Mouse (Mus musculus): ENCODE data around the gene Tpbpb. TPM values are rescaled to one million over a fixed set of nuclear protein-coding genes. Genes with fewer than 3 reads are reported as not detected.
"Not testable (repeated sequence)": the region's sequence is repeated elsewhere in the genome, so short reads cannot be mapped to it uniquely, and the experiment has no call there.

The Tpbpb gene
- not detected in 2 replicates for polyA plus RNA-seq (2016; fragmentation: Nextera tagmentation; extraction: Ambion mirVana)

DNA sequence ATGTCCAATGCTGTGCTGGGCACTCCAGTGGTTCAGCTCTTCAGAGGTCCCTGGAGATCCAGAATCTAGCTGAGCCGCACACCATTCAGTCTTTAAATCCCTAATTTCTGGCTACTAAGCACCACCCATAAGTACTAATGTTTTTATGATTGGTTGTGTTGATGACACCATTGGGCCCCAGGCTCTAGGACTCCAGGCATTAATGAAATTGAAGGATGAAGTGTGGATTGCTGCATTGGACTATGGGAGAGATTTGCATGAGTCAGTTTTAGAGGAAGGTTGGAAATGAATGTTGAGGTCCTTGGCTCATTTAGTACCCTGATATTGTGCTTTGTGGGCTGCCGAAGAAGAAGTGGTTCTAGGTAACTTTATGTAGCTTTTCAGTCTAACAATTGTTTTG lies at the start of gene Tpbpb:
TSS of gene Tpbpb (minus strand) at position 101 of the 400 bp plus-strand sequence.
- WGBS, result 89% methylated on average over 2 of the region's 2 CpGs
- H3K4me1 ChIP-seq; H3K27ac ChIP-seq (replicated peaks); H3K36me3 ChIP-seq; DNase-seq (ENCODE audit: low spot score); H3K4me3 ChIP-seq; H3K27me3 ChIP-seq (ENCODE audit: low read depth, poor library complexity, severe bottlenecking): not testable (repeated sequence)
- H3K9me3 ChIP-seq (replicated peaks), result peaks cover 27% of the 10 kb centered on the region

GRCm38 (mm10) chr13:60941884-60942283 lies 37.2 kb upstream of the Tpbpb start, which contains the start of gene Tpbpa:
Gene Tpbpa, minus strand, starts transcription at chr13:60941984.
- DNase-seq (ENCODE audit: low spot score); H3K36me3 ChIP-seq; H3K4me3 ChIP-seq; H3K4me1 ChIP-seq; H3K27ac ChIP-seq (replicated peaks); H3K27me3 ChIP-seq (ENCODE audit: low read depth, poor library complexity, severe bottlenecking): not testable (repeated sequence)
- peaks cover 52% of the 10 kb centered on the region for H3K9me3 ChIP-seq (replicated peaks)
- WGBS, result 76% methylated on average over 3 of the region's 3 CpGs

DNA sequence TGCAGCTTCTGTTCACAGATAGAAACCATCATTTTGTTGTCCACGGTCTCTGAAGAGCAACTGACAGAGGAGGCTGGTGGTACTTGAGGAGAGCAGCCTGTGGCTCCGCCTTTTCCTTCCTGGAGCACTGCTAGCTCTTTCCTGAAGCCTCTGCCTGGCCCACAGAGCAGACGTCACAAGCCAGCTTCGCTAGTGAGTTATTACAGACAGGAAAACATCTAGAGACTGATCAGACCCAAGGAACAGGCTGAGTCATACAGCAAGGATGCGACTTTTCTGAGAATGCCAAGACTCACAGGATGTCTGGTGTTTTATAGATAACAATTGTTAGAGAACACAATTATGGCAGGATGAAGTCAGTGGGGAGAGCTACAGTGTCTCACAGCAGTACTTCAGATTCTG lies 31.8 kb upstream of the Tpbpb start, which contains the start of the genes Gm49391 and Ctla2a:
TSS of gene Gm49391 (minus strand) at position 72 of the 402 bp plus-strand sequence.
TSS of gene Ctla2a (minus strand) at position 126 of the 402 bp plus-strand sequence.
- WGBS, result 70% methylated on average over 5 of the region's 5 CpGs
- Histone ChIP-seq H3K4me3 (no peak within 1 kb of the TSS), H3K9me3 (replicated peaks) (peaks cover 21% of the 10 kb centered on the region), H3K36me3 (no peaks in the 10 kb centered on the region), H3K27ac (replicated peaks) (no peak within 1 kb of the TSS), H3K4me1 (no peaks in the 10 kb centered on the region), H3K27me3 (ENCODE audit: low read depth, poor library complexity, severe bottlenecking) (no peaks in the 10 kb centered on the region)
- DNase-seq (ENCODE audit: low spot score), result no peak

GRCm38 (mm10) chr13:60935490-60935889 lies 30.8 kb upstream of the Tpbpb start, which contains the start of gene Gm49393:
Gene Gm49393, minus strand, starts transcription at chr13:60935590.
- H3K27me3 ChIP-seq (ENCODE audit: low read depth, poor library complexity, severe bottlenecking); DNase-seq (ENCODE audit: low spot score); H3K4me3 ChIP-seq; H3K4me1 ChIP-seq; H3K36me3 ChIP-seq; H3K27ac ChIP-seq (replicated peaks): not testable (repeated sequence)
- H3K9me3 ChIP-seq (replicated peaks), result peaks cover 21% of the 10 kb centered on the region
- 83% methylated on average over 2 of the region's 2 CpGs for WGBS

GRCm38 (mm10) chr13:60897328-60897727 lies 7.4 kb downstream of the Tpbpb start, which contains the start of gene Ctla2b:
Gene Ctla2b, minus strand, starts transcription at chr13:60897447.
- H3K9me3 ChIP-seq (replicated peaks), result peaks cover 13% of the 10 kb centered on the region
- no peak within 1 kb of the TSS for H3K27ac ChIP-seq (replicated peaks)
- no peak for DNase-seq (ENCODE audit: low spot score)
- no peak within 1 kb of the TSS for H3K4me3 ChIP-seq
- no peaks in the 10 kb centered on the region for H3K4me1 ChIP-seq
- H3K27me3 ChIP-seq (ENCODE audit: low read depth, poor library complexity, severe bottlenecking), result no peaks in the 10 kb centered on the region
- no peaks in the 10 kb centered on the region for H3K36me3 ChIP-seq
- 81% methylated on average over 3 of the region's 3 CpGs for WGBS

GRCm38 (mm10) chr13:60896794-60897193 lies 7.9 kb downstream of the Tpbpb start, which contains the start of gene Gm49392:
Gene Gm49392, minus strand, starts transcription at chr13:60896894.
- not testable (repeated sequence) for H3K4me1 ChIP-seq; DNase-seq (ENCODE audit: low spot score); H3K27me3 ChIP-seq (ENCODE audit: low read depth, poor library complexity, severe bottlenecking); H3K4me3 ChIP-seq; H3K36me3 ChIP-seq; H3K27ac ChIP-seq (replicated peaks); H3K9me3 ChIP-seq (replicated peaks)
- 96% methylated on average over 7 of the region's 8 CpGs for WGBS

DNA sequence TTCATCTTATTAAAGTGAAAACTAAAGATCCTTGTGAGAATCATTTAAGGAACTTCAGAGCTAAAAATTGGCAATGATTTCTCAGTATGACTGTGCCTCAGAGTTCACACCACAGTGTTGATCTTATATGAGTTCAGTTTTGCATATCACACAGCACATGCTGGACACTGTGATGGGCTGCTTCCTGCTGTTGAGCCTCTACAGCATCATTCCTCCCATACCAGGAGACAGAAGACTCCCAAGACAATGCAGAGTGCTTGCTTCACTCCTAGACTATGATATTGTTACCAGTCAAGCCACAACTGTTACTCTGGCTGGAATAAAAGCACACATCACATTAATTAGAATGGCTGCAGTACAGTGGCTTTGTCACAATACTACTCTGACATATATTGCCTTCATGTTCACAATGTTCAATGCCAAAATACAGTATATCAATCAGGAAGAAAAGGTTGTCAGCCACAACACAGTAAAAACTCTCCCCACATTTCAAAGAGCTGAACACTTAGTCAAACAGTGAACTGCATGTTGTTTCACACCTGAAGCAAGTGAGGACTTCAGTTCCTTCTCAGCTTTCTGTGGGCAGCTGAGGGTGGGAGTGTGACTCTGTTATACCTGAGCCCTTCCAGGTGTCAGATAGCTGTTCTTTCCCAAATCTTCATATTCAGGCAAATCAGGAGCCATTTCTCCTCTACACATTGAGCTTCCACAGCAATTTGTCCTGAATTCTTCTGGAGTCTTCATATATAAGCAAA lies 9.1 kb downstream of the Tpbpb start:
- Histone ChIP-seq H3K4me1 (no peaks in the 10 kb centered on the region), H3K36me3 (no peaks in the 10 kb centered on the region), H3K27ac (replicated peaks) (no peak overlapping the region), H3K4me3 (no peak overlapping the region), H3K9me3 (replicated peaks) (peaks cover 9% of the 10 kb centered on the region; the same call in 1 of the 2 replicates), H3K27me3 (ENCODE audit: low read depth, poor library complexity, severe bottlenecking) (no peaks in the 10 kb centered on the region)
- no peak for DNase-seq (ENCODE audit: low spot score)

DNA sequence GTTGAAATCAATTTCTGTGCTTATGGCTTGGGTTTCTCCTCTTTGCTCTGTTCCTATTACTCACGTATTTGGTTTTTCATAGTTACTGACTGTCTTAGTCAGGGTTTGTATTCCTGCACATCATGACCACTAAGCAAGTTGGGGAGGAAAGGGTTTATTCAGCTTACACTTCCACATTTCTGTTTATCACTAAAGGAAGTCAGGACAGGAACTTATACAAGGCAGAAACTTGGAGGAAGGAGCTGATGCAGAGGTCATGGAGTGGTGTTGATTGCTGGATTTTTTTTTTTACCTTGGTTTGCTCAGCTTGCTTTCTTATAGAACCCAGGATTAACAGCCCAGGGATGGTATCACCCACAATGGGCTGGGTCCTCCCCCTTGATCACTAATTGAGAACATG lies 12.4 kb downstream of the Tpbpb start:
- no peak for DNase-seq (ENCODE audit: low spot score)
- Histone ChIP-seq H3K36me3 (no peaks in the 10 kb centered on the region), H3K4me1 (no peaks in the 10 kb centered on the region), H3K4me3 (no peak overlapping the region), H3K9me3 (replicated peaks) (peaks cover 9% of the 10 kb centered on the region; the same call in 1 of the 2 replicates), H3K27ac (replicated peaks) (no peak overlapping the region), H3K27me3 (ENCODE audit: low read depth, poor library complexity, severe bottlenecking) (no peaks in the 10 kb centered on the region)
- WGBS, result 100% methylated on average over 1 of the region's 1 CpGs

- Histone ChIP-seq H3K4me1 (no peaks in the 10 kb centered on the region), H3K27me3 (ENCODE audit: low read depth, poor library complexity, severe bottlenecking) (no peaks in the 10 kb centered on the region), H3K9me3 (replicated peaks) (0 out of 2 replicates have a peak, but pooled peaks cover 5% of the 10 kb centered on the region), H3K27ac (replicated peaks) (no peak within 1 kb of the TSS), H3K36me3 (no peaks in the 10 kb centered on the region), H3K4me3 (no peak within 1 kb of the TSS)
- WGBS, result 67% methylated on average over 1 of the region's 1 CpGs
- no peak for DNase-seq (ENCODE audit: low spot score)
These were observed 40.4 kb downstream of the Tpbpb start, which contains the start of gene 4930486L24Rik for GRCm38 (mm10) chr13:60864281-60864680. Gene 4930486L24Rik, minus strand, starts transcription at chr13:60864475.

Other genes starting within 250 kb of the Tpbpb start
- not detected in 2 replicates for gene BC051665, start 118.5 kb downstream of the Tpbpb start, polyA plus RNA-seq (2016; fragmentation: Nextera tagmentation; extraction: Ambion mirVana)
- not detected in 2 replicates for gene Ctsll3, start 102.0 kb downstream of the Tpbpb start, polyA plus RNA-seq (2016; fragmentation: Nextera tagmentation; extraction: Ambion mirVana)
- 0.14 TPM in 1 of 2 replicates, not detected in the other for gene 4930486L24Rik, start 40.4 kb downstream of the Tpbpb start, polyA plus RNA-seq (2016; fragmentation: Nextera tagmentation; extraction: Ambion mirVana)
- not detected in 2 replicates for gene Gm49392, start 8.0 kb downstream of the Tpbpb start, polyA plus RNA-seq (2016; fragmentation: Nextera tagmentation; extraction: Ambion mirVana)
- 1.1 and 1.6 TPM in 2 replicates for gene Ctla2b, start 7.4 kb downstream of the Tpbpb start, polyA plus RNA-seq (2016; fragmentation: Nextera tagmentation; extraction: Ambion mirVana)
- not detected in 2 replicates for gene Gm49393, start 30.7 kb upstream of the Tpbpb start, polyA plus RNA-seq (2016; fragmentation: Nextera tagmentation; extraction: Ambion mirVana)
- 0.70 and 0.79 TPM in 2 replicates for gene Gm49391, start 31.7 kb upstream of the Tpbpb start, polyA plus RNA-seq (2016; fragmentation: Nextera tagmentation; extraction: Ambion mirVana)
- 12.1 and 13.5 TPM in 2 replicates for gene Ctla2a, start 31.7 kb upstream of the Tpbpb start, polyA plus RNA-seq (2016; fragmentation: Nextera tagmentation; extraction: Ambion mirVana)
- gene Tpbpa, start 37.1 kb upstream of the Tpbpb start, polyA plus RNA-seq (2016; fragmentation: Nextera tagmentation; extraction: Ambion mirVana), result not detected in 2 replicates
- not detected in 2 replicates for gene Ctsj, start 101.1 kb upstream of the Tpbpb start, polyA plus RNA-seq (2016; fragmentation: Nextera tagmentation; extraction: Ambion mirVana)
- not detected in 2 replicates for gene Ctsq, start 135.8 kb upstream of the Tpbpb start, polyA plus RNA-seq (2016; fragmentation: Nextera tagmentation; extraction: Ambion mirVana)

All from midbrain, embryonic 10.5 days (tissue).